Mouse (Mus musculus) C2C12 (cell line): Measurements from ENCODE around the gene Pde12. TPM values are rescaled to one million over a fixed set of nuclear protein-coding genes. Genes with fewer than 3 reads are reported as not detected.
"Not testable (repeated sequence)": the region's sequence is repeated elsewhere in the genome, so short reads cannot be mapped to it uniquely, and the experiment has no call there.

Source experiments
- H3K27me3 ChIP-seq: one replicate; pipeline ENCODE4 v1.6.1; 2011; ENCODE audit not compliant: control insufficient read depth, insufficient read depth, insufficient read length
- H3K36me3 ChIP-seq: one replicate; pipeline ENCODE4 v1.6.1; 2011; ENCODE audit not compliant: control insufficient read depth, insufficient read depth
- H3K4me3 ChIP-seq: one replicate; pipeline ENCODE4 v1.5.1; 2011; ENCODE audit warnings: mild to moderate bottlenecking, control low read depth; ENCODE audit not compliant: poor library complexity, insufficient read depth, severe bottlenecking
- H3K79me2 ChIP-seq: one replicate; pipeline ENCODE4 v1.6.1; 2011; ENCODE audit not compliant: control insufficient read depth, insufficient read depth
- H3K79me3 ChIP-seq: one replicate; pipeline ENCODE4 v1.6.1; 2011; ENCODE audit warnings: low read depth, control low read depth
- H3ac ChIP-seq: one replicate; pipeline ENCODE3; 2011; ENCODE audit warnings: low read depth; ENCODE audit not compliant: control insufficient read depth, insufficient read length
- CEBPB ChIP-seq: IDR thresholded peaks from one replicate; pipeline ENCODE4 v1.6.1; 2011; ENCODE audit warnings: low read depth, mild to moderate bottlenecking, control low read depth, moderate library complexity
- CTCF ChIP-seq: IDR thresholded peaks from one replicate; pipeline ENCODE4 v1.5.1; 2011; ENCODE audit not compliant: control insufficient read depth, insufficient read depth, insufficient read length
- FOSL1 ChIP-seq: IDR thresholded peaks from one replicate; pipeline ENCODE4 v1.8.0; 2011; ENCODE audit warnings: mild to moderate bottlenecking, low read length; ENCODE audit not compliant: poor library complexity, insufficient read depth, severe bottlenecking
- MAX ChIP-seq: IDR thresholded peaks from one replicate; pipeline ENCODE4 v1.6.1; 2011; ENCODE audit warnings: mild to moderate bottlenecking, control low read depth
- MYOD1 ChIP-seq: IDR thresholded peaks from one replicate; pipeline ENCODE4 v1.6.1; 2011; ENCODE audit warnings: low read depth; ENCODE audit not compliant: control insufficient read depth, insufficient read length
- MYOG ChIP-seq: IDR thresholded peaks from one replicate; pipeline ENCODE4 v1.6.1; 2011; ENCODE audit not compliant: control insufficient read depth, insufficient read length; ENCODE audit errors: extremely low read depth
- USF1 ChIP-seq: IDR thresholded peaks from one replicate; pipeline ENCODE4 v1.6.1; 2011; ENCODE audit warnings: low read depth, mild to moderate bottlenecking, control low read depth, moderate library complexity
- long read RNA-seq, 2 experiments: library from polyadenylated mRNA; unstranded; transcript quantifications; one replicate each; pipeline ENCODE4 v2.0.0; 2019 to 2020
- polyA plus RNA-seq: library from polyadenylated mRNA; unstranded; fragments of >200 nt; fragmentation: generic; extraction: Trizol; gene quantifications from one replicate; pipeline ENCODE4 v1.2.1, GENCODE M21; 2012; ENCODE audit warnings: missing spikeins

Gene Pde12
- polyA plus RNA-seq = 4.7 TPM
- long read RNA-seq, experiment 1, full-length matches to known transcripts = 13 of 17 reads
- long read RNA-seq, experiment 1, partial matches to known transcripts = 0 of 17 reads
- long read RNA-seq, experiment 1, other reads (novel, unspliced or antisense) = 4 of 17 reads
- long read RNA-seq, experiment 2, full-length matches to known transcripts = 384 of 401 reads
- long read RNA-seq, experiment 2, partial matches to known transcripts = 0 of 401 reads
- long read RNA-seq, experiment 2, other reads (novel, unspliced or antisense) = 17 of 401 reads

- no peak for TF ChIP-seq MYOD1
- no peak for TF ChIP-seq CTCF
- TF ChIP-seq CEBPB = no peak
- no peak for TF ChIP-seq USF1
- no peak for TF ChIP-seq FOSL1
- Histone ChIP-seq H3ac (peak within 1 kb of the TSS; percentile 90), H3K27me3 (no peaks in the 10 kb centered on the region), H3K36me3 (peaks cover 22% of the 10 kb centered on the region), H3K79me2 (peaks cover 46% of the 10 kb centered on the region), H3K79me3 (peaks cover 35% of the 10 kb centered on the region), H3K4me3 (peak within 1 kb of the TSS; percentile 87)
Measured at GRCm38 (mm10) chr14:26669292-26670073, at the start of gene Pde12. Gene Pde12 (minus strand): TSS chr14:26669883.

- not testable (repeated sequence) for H3K4me3 ChIP-seq, H3K27me3 ChIP-seq, H3ac ChIP-seq, H3K79me3 ChIP-seq, H3K36me3 ChIP-seq, H3K79me2 ChIP-seq
Measured at GRCm38 (mm10) chr14:26705246-26705645, 35.6 kb upstream of the Pde12 start.

- no peak for TF ChIP-seq CEBPB
- TF ChIP-seq MYOG = no peak
- TF ChIP-seq CTCF = peak; percentile 3
- TF ChIP-seq MAX = no peak
- TF ChIP-seq MYOD1 = no peak
- TF ChIP-seq FOSL1 = no peak
- no peak for TF ChIP-seq USF1
- Histone ChIP-seq H3K79me3 (no peaks in the 10 kb centered on the region), H3K79me2 (no peaks in the 10 kb centered on the region), H3ac (no peak overlapping the region), H3K27me3 (no peaks in the 10 kb centered on the region), H3K36me3 (no peaks in the 10 kb centered on the region), H3K4me3 (no peak overlapping the region)
Measured at GRCm38 (mm10) chr14:26697912-26698311, 28.2 kb upstream of the Pde12 start.

GRCm38 (mm10) chr14:26692974-26693373 lies 23.3 kb upstream of the Pde12 start, which contains the start of gene Dnah12:
Gene Dnah12 (plus strand): TSS chr14:26693274.
- Histone ChIP-seq H3K79me3 (no peaks in the 10 kb centered on the region), H3K79me2 (no peaks in the 10 kb centered on the region), H3K27me3 (no peaks in the 10 kb centered on the region), H3K4me3 (no peak within 1 kb of the TSS), H3ac (no peak within 1 kb of the TSS), H3K36me3 (no peaks in the 10 kb centered on the region)
- TF ChIP-seq MAX (no peak), FOSL1 (no peak), MYOG (no peak), CEBPB (no peak), USF1 (no peak), CTCF (no peak), MYOD1 (no peak)

- H3K36me3 ChIP-seq = no peaks in the 10 kb centered on the region
- H3ac ChIP-seq = no peak overlapping the region
- H3K4me3 ChIP-seq = no peak overlapping the region
- TF ChIP-seq FOSL1 = no peak
- no peak for TF ChIP-seq MAX
- H3K27me3 ChIP-seq = no peaks in the 10 kb centered on the region
- no peaks in the 10 kb centered on the region for H3K79me2 ChIP-seq
- H3K79me3 ChIP-seq = no peaks in the 10 kb centered on the region
Measured at GRCm38 (mm10) chr14:26691363-26691762, 21.7 kb upstream of the Pde12 start.

- Histone ChIP-seq H3K4me3 (no peak overlapping the region), H3K79me2 (no peaks in the 10 kb centered on the region), H3K36me3 (no peaks in the 10 kb centered on the region), H3K27me3 (no peaks in the 10 kb centered on the region), H3ac (no peak overlapping the region), H3K79me3 (no peaks in the 10 kb centered on the region)
- TF ChIP-seq MYOG (no peak), CTCF (no peak), MAX (no peak), USF1 (no peak), FOSL1 (no peak), CEBPB (no peak), MYOD1 (no peak)
Measured at GRCm38 (mm10) chr14:26690727-26691126, 21.0 kb upstream of the Pde12 start.
